Mouse (Mus musculus): ENCODE measurements around the gene Fgfr2. TPM values are rescaled to one million over a fixed set of nuclear protein-coding genes. Genes with fewer than 3 reads are reported as not detected.

Fgfr2 gene
- total RNA-seq, 1 experiment: 37.5 TPM

GRCm38 (mm10) chr7:132659633-132660032 is 463.5 kb downstream of the Fgfr2 start:
- in situ Hi-C loops (cut with MboI; ENCODE audit: low sequenced_read_pairs in 2 of 2, unreplicated experiment in 2 of 2): loop anchor here in 1 of 2 experiments (25.0 kb wide), 1 partner anchor 228 kb away; no protein-coding TSS in a partner anchor
- Histone ChIP-seq H3K4me3 (ENCODE audit: insufficient read depth in 1 of 2, low read depth in 1 of 2, low read length in 2 of 2, poor library complexity in 1 of 2, severe bottlenecking in 1 of 2) (no peak overlapping the region), H3K27ac (ENCODE audit: insufficient read depth, low read depth, low read length, poor library complexity, severe bottlenecking) (no peak overlapping the region; the same call in 1 of the 2 replicates), H3K4me1 (ENCODE audit: control insufficient read depth in 2 of 2, insufficient read depth in 2 of 2, low read length in 2 of 2, poor library complexity in 1 of 2) (peaks cover 0 to 23% of the 10 kb centered on the region in 2 experiments; a peak in 1 of 4 replicates), H3K9ac (ENCODE audit: insufficient read depth, low read depth, low read length, poor library complexity, severe bottlenecking) (no peak overlapping the region), H3K9me3 (ENCODE audit: control insufficient read depth, insufficient read depth, low read depth, low read length) (no peaks in the 10 kb centered on the region), H3K36me3 (ENCODE audit: control insufficient read depth, insufficient read depth, low read length, poor library complexity, severe bottlenecking) (no peaks in the 10 kb centered on the region)
- no peak for DNase-seq (ENCODE audit: low read depth, low spot score)
- no peak for TF ChIP-seq ZC3H11A (IDR thresholded peaks at IDR 0.05; ENCODE audit: borderline replicate concordance, low read depth, low read length)
- TF ChIP-seq HCFC1 (IDR thresholded peaks at IDR 0.05; ENCODE audit: borderline replicate concordance, insufficient read depth, low read length): no peak
- TF ChIP-seq ZNF384 (IDR thresholded peaks at IDR 0.05; ENCODE audit: low read depth, low read length): no peak
- TF ChIP-seq MAFK (IDR thresholded peaks at IDR 0.05; ENCODE audit: insufficient read depth, low read depth, low read length): no peak
- no peak for TF ChIP-seq CHD2 (IDR thresholded peaks at IDR 0.05; ENCODE audit: low read depth, low read length)

- Histone ChIP-seq H3K9me3 (ENCODE audit: control insufficient read depth, insufficient read depth, low read depth, low read length) (no peaks in the 10 kb centered on the region), H3K36me3 (ENCODE audit: control insufficient read depth, insufficient read depth, low read length, poor library complexity, severe bottlenecking) (no peaks in the 10 kb centered on the region), H3K27ac (ENCODE audit: insufficient read depth, low read depth, low read length, poor library complexity, severe bottlenecking) (no peak overlapping the region; the same call in 1 of the 2 replicates), H3K9ac (ENCODE audit: insufficient read depth, low read depth, low read length, poor library complexity, severe bottlenecking) (no peak overlapping the region), H3K4me3 (ENCODE audit: insufficient read depth in 1 of 2, low read depth in 1 of 2, low read length in 2 of 2, poor library complexity in 1 of 2, severe bottlenecking in 1 of 2) (no peak overlapping the region), H3K4me1 (ENCODE audit: control insufficient read depth in 2 of 2, insufficient read depth in 2 of 2, low read length in 2 of 2, poor library complexity in 1 of 2) (peaks cover 0 to 23% of the 10 kb centered on the region in 2 experiments; a peak in 1 of 4 replicates)
- DNase-seq (ENCODE audit: low read depth, low spot score): no peak
- no peak for TF ChIP-seq ZNF384 (IDR thresholded peaks at IDR 0.05; ENCODE audit: low read depth, low read length)
- no peak for TF ChIP-seq ZC3H11A (IDR thresholded peaks at IDR 0.05; ENCODE audit: borderline replicate concordance, low read depth, low read length)
- TF ChIP-seq HCFC1 (IDR thresholded peaks at IDR 0.05; ENCODE audit: borderline replicate concordance, insufficient read depth, low read length): no peak
- no peak for TF ChIP-seq CHD2 (IDR thresholded peaks at IDR 0.05; ENCODE audit: low read depth, low read length)
- TF ChIP-seq MAFK (IDR thresholded peaks at IDR 0.05; ENCODE audit: insufficient read depth, low read depth, low read length): no peak
- in situ Hi-C loops (cut with MboI; ENCODE audit: low sequenced_read_pairs in 2 of 2, unreplicated experiment in 2 of 2): loop anchor here in 1 of 2 experiments (25.0 kb wide), 1 partner anchor 229 kb away; no protein-coding TSS in a partner anchor
Measured at GRCm38 (mm10) chr7:132658688-132659087, 464.5 kb downstream of the Fgfr2 start.

GRCm38 (mm10) chr7:132658058-132658450 is 465.1 kb downstream of the Fgfr2 start:
- H3K36me3 ChIP-seq (ENCODE audit: control insufficient read depth, insufficient read depth, low read length, poor library complexity, severe bottlenecking): no peaks in the 10 kb centered on the region
- in situ Hi-C loops (cut with MboI; ENCODE audit: low sequenced_read_pairs in 2 of 2, unreplicated experiment in 2 of 2): loop anchor here in 1 of 2 experiments (25.0 kb wide), 1 partner anchor 229 kb away; no protein-coding TSS in a partner anchor
- no peak overlapping the region for H3K9ac ChIP-seq (ENCODE audit: insufficient read depth, low read depth, low read length, poor library complexity, severe bottlenecking)
- no peak overlapping the region for H3K27ac ChIP-seq (ENCODE audit: insufficient read depth, low read depth, low read length, poor library complexity, severe bottlenecking)
- DNase-seq (ENCODE audit: low read depth, low spot score): no peak
- peaks cover 0 to 23% of the 10 kb centered on the region in 2 experiments; a peak in 1 of 4 replicates for H3K4me1 ChIP-seq (ENCODE audit: control insufficient read depth in 2 of 2, insufficient read depth in 2 of 2, low read length in 2 of 2, poor library complexity in 1 of 2)
- H3K9me3 ChIP-seq (ENCODE audit: control insufficient read depth, insufficient read depth, low read depth, low read length): no peaks in the 10 kb centered on the region
- no peak for TF ChIP-seq ZC3H11A (IDR thresholded peaks at IDR 0.05; ENCODE audit: borderline replicate concordance, low read depth, low read length)
- no peak for TF ChIP-seq CHD2 (IDR thresholded peaks at IDR 0.05; ENCODE audit: low read depth, low read length)
- no peak for TF ChIP-seq ZNF384 (IDR thresholded peaks at IDR 0.05; ENCODE audit: low read depth, low read length)
- TF ChIP-seq MAFK (IDR thresholded peaks at IDR 0.05; ENCODE audit: insufficient read depth, low read depth, low read length): no peak
- TF ChIP-seq HCFC1 (IDR thresholded peaks at IDR 0.05; ENCODE audit: borderline replicate concordance, insufficient read depth, low read length): no peak
- H3K4me3 ChIP-seq (ENCODE audit: insufficient read depth in 1 of 2, low read depth in 1 of 2, low read length in 2 of 2, poor library complexity in 1 of 2, severe bottlenecking in 1 of 2): no peak overlapping the region

- in situ Hi-C loops (cut with MboI; ENCODE audit: low sequenced_read_pairs in 2 of 2, unreplicated experiment in 2 of 2): loop anchor here in 1 of 2 experiments (25.0 kb wide), 1 partner anchor 230 kb away; no protein-coding TSS in a partner anchor
- H3K9ac ChIP-seq (ENCODE audit: insufficient read depth, low read depth, low read length, poor library complexity, severe bottlenecking): no peak overlapping the region
- peaks cover 0 to 23% of the 10 kb centered on the region in 2 experiments; a peak in 1 of 4 replicates for H3K4me1 ChIP-seq (ENCODE audit: control insufficient read depth in 2 of 2, insufficient read depth in 2 of 2, low read length in 2 of 2, poor library complexity in 1 of 2)
- H3K27ac ChIP-seq (ENCODE audit: insufficient read depth, low read depth, low read length, poor library complexity, severe bottlenecking): no peak overlapping the region
- DNase-seq (ENCODE audit: low read depth, low spot score): no peak
- H3K36me3 ChIP-seq (ENCODE audit: control insufficient read depth, insufficient read depth, low read length, poor library complexity, severe bottlenecking): no peaks in the 10 kb centered on the region
- TF ChIP-seq ZC3H11A (IDR thresholded peaks at IDR 0.05; ENCODE audit: borderline replicate concordance, low read depth, low read length) (no peak), HCFC1 (IDR thresholded peaks at IDR 0.05; ENCODE audit: borderline replicate concordance, insufficient read depth, low read length) (no peak), MAFK (IDR thresholded peaks at IDR 0.05; ENCODE audit: insufficient read depth, low read depth, low read length) (no peak), CHD2 (IDR thresholded peaks at IDR 0.05; ENCODE audit: low read depth, low read length) (no peak), ZNF384 (IDR thresholded peaks at IDR 0.05; ENCODE audit: low read depth, low read length) (no peak)
- no peak overlapping the region for H3K4me3 ChIP-seq (ENCODE audit: insufficient read depth in 1 of 2, low read depth in 1 of 2, low read length in 2 of 2, poor library complexity in 1 of 2, severe bottlenecking in 1 of 2)
- H3K9me3 ChIP-seq (ENCODE audit: control insufficient read depth, insufficient read depth, low read depth, low read length): no peaks in the 10 kb centered on the region
Measured at GRCm38 (mm10) chr7:132657371-132658057, 465.6 kb downstream of the Fgfr2 start.
